Mouse (Mus musculus): Measurements from ENCODE around the gene Pde1c.

DNA sequence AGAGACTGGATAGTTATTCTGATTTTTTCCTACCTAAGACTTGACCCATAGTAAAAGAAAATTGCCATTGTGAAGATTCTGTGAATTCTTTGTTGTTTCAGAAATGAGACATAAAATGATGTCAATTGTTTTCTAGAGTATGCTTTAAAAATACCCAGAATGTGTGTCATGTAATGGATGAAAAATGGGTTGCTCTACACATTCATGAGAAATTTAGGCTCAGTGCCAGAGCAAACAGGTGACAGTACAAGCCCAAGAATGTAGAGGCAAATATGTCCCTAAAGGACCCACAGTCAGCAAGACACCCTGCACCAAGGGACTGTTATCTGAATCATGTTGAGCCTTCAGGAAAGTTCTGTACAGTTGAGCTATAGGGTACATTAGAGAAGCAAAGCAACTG, 500.4 kb downstream of the Pde1c start:
- TF ChIP-seq CTCF (IDR thresholded peaks at IDR 0.05) (no peak), EP300 (IDR thresholded peaks at IDR 0.05) (no peak)

All from lung, postnatal 0 days (tissue).